Mouse (Mus musculus) stomach, postnatal 0 days (tissue): ENCODE measurements around the gene Ccdc13. TPM values are rescaled to one million over a fixed set of nuclear protein-coding genes. Genes with fewer than 3 reads are reported as not detected.

Experiments used
- ATAC-seq: fragments of 200-750 bp; cut with Nextera tagmentation; 2 replicates; pipeline ENCODE4 v1.8.0; 2017; ENCODE audit not compliant: low FRiP score, low TSS enrichment
- DNase-seq: peaks from one replicate; pipeline ENCODE4 v3.0.0-alpha.2; 2016; ENCODE audit warnings: low spot score
- H3K27ac ChIP-seq: fragments of 300-500 bp; sonication (generic); replicated peaks from 2 replicates; pipeline ENCODE4 v1.5.1; 2014; ENCODE audit warnings: mild to moderate bottlenecking, control low read depth
- H3K27me3 ChIP-seq: fragments of 300-500 bp; sonication (generic); 2 replicates; pipeline ENCODE4 v1.6.1; 2014; ENCODE audit warnings: low read length; ENCODE audit not compliant: control insufficient read depth, insufficient read depth
- H3K36me3 ChIP-seq: fragments of 300-500 bp; sonication (generic); 2 replicates; pipeline ENCODE4 v1.6.1; 2014; ENCODE audit warnings: low read length, mixed read lengths; ENCODE audit not compliant: control insufficient read depth, insufficient read depth
- H3K4me1 ChIP-seq: fragments of 300-500 bp; sonication (generic); replicated peaks from 2 replicates; pipeline ENCODE4 v1.6.1; 2014; ENCODE audit warnings: antibody characterized with exemption; ENCODE audit not compliant: control insufficient read depth, insufficient read depth
- H3K4me2 ChIP-seq: fragments of 300-500 bp; sonication (generic); replicated peaks from 2 replicates; pipeline ENCODE4 v1.6.1; 2014; ENCODE audit warnings: low read depth, mild to moderate bottlenecking, control low read depth, moderate library complexity
- H3K4me3 ChIP-seq: fragments of 300-500 bp; sonication (generic); 2 replicates; pipeline ENCODE4 v1.5.1; 2014; ENCODE audit warnings: low read depth, low read length, control low read depth
- H3K9ac ChIP-seq: fragments of 300-500 bp; sonication (generic); 2 replicates; pipeline ENCODE4 v1.6.1; 2014; ENCODE audit warnings: mild to moderate bottlenecking, low read length, control low read depth, mixed read lengths
- H3K9me3 ChIP-seq: fragments of 300-500 bp; sonication (generic); 2 replicates; pipeline ENCODE4 v1.6.1; 2016; ENCODE audit warnings: low read length; ENCODE audit not compliant: control insufficient read depth
- CTCF ChIP-seq: IDR thresholded peaks from 2 replicates; pipeline ENCODE4 v1.5.1; 2016; ENCODE audit warnings: antibody characterized with exemption, low read depth, mild to moderate bottlenecking, moderate library complexity
- EP300 ChIP-seq: optimal IDR thresholded peaks from 2 replicates; pipeline ENCODE3; 2016; ENCODE audit warnings: antibody characterized with exemption
- WGBS: fragments of 180-500 bp; shearing (Covaris S2); extraction: QIAGEN DNeasy Blood & Tissue Kit; methylation state at CpG from one replicate; pipeline ENCODE4 v1.1.7; 2014; 5-methylcytosine and 5-hydroxymethylcytosine counted together
- polyA plus RNA-seq: library from polyadenylated mRNA; unstranded; fragments of >200 nt; fragmentation: Nextera tagmentation; extraction: Ambion mirVana; gene quantifications from 2 replicates; pipeline ENCODE4 v1.2.1, GENCODE M21; 2015

The Ccdc13 gene
- polyA plus RNA-seq, 1 experiment from 2014 or later: 0.19 TPM

DNA sequence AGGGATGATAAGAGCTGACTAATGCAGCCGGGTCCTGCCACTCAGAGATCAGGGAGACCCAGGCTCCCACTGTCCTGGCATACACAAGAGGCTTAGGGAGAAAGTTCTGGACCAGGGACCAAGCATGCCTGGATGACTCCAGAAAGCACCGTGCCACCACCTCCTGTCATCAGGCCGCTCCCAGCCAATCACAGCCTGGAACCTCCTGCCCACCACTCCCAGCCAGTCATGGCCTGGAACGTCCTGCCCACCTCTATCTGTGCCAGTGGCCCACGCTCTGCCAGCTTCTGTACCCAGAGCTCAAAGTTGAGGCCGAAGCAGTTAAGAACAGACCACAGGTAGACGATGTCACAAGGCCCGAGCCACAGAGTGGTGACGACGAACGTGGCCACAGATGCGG is 54.5 kb downstream of the Ccdc13 start:
- H3K27me3 ChIP-seq: no peaks in the 10 kb centered on the region
- no peak overlapping the region for H3K4me2 ChIP-seq
- 82% methylated on average over 12 of the region's 12 CpGs for WGBS
- H3K4me1 ChIP-seq: no peaks in the 10 kb centered on the region
- TF ChIP-seq CTCF: no peak
- TF ChIP-seq EP300: no peak
- H3K4me3 ChIP-seq: no peak overlapping the region
- H3K9me3 ChIP-seq: no peaks in the 10 kb centered on the region
- no peak overlapping the region for H3K9ac ChIP-seq
- ATAC-seq: no peak
- H3K36me3 ChIP-seq: no peaks in the 10 kb centered on the region
- H3K27ac ChIP-seq: no peak overlapping the region
- DNase-seq: no peak

DNA sequence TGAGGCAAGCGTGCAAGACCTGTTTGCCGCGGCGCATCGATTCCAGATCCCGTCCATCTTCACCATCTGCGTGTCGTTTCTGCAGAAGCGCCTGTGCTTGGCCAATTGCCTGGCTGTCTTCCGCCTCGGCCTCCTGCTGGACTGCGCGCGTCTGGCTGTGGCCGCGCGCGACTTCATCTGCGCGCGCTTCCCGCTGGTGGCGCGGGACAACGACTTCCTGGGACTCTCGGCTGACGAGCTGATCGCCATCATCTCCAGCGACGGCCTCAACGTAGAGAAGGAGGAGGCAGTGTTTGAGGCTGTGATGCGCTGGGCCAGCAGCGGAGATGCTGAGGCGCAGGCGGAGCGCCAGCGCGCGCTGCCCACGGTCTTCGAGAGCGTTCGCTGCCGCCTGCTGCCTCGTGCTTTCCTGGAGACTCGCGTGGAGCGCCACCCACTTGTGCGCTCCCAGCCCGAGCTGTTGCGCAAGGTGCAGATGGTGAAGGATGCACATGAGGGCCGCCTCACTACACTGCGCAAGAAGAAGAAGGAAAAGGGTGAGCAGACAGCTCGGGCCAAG is 61.1 kb downstream of the Ccdc13 start:
- no peaks in the 10 kb centered on the region for H3K36me3 ChIP-seq
- H3K27ac ChIP-seq: no peak overlapping the region
- H3K9ac ChIP-seq: no peak overlapping the region; the same call in 1 of the 2 replicates
- H3K27me3 ChIP-seq: peaks cover 10% of the 10 kb centered on the region; the same call in 1 of the 2 replicates
- H3K4me1 ChIP-seq: no peaks in the 10 kb centered on the region
- H3K9me3 ChIP-seq: no peaks in the 10 kb centered on the region
- WGBS: 13% methylated on average over 54 of the region's 54 CpGs
- TF ChIP-seq EP300: no peak
- TF ChIP-seq CTCF: no peak
- ATAC-seq (peak; percentile 3; the same call in 1 of the 2 replicates), DNase-seq (no peak)
- peak overlapping the region; percentile 55 for H3K4me2 ChIP-seq
- H3K4me3 ChIP-seq: peak overlapping the region; percentile 20

DNA sequence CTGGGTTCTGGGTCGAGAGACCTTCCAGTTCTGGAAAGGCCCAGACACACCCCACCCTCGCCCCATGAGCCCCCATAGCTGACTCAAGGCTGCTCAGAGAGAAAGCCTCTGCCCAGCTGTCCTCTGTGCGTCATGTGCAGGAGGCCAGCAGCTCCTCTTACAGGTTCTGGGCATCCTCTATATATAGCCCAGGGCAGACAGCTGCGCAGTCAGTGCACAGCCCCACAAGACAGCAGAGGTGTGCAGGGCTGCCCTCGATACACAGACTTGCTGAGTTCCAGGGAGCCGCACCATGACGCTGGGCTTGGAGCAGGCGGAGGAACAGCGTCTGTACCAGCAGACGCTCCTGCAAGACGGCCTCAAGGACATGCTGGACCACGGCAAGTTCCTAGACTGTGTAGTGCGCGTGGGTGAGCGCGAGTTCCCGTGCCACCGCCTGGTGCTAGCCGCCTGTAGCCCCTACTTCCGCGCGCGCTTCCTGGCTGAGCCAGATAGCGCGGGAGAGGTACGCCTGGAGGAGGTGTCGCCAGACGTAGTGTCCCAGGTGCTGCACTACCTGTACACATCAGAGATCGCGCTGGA is 61.7 kb downstream of the Ccdc13 start, which contains the start of gene Klhl40:
TSS of gene Klhl40 (plus strand) at position 124 of the 582 bp plus-strand sequence.
- no peaks in the 10 kb centered on the region for H3K9me3 ChIP-seq
- H3K4me3 ChIP-seq: peak within 1 kb of the TSS; percentile 20
- peaks cover 10% of the 10 kb centered on the region; the same call in 1 of the 2 replicates for H3K27me3 ChIP-seq
- TF ChIP-seq EP300 (no peak), CTCF (no peak)
- H3K4me2 ChIP-seq: peak within 1 kb of the TSS; percentile 55
- DNase-seq: no peak
- H3K27ac ChIP-seq: no peak within 1 kb of the TSS
- no peaks in the 10 kb centered on the region for H3K36me3 ChIP-seq
- peak; percentile 32; the same call in 1 of the 2 replicates for ATAC-seq
- WGBS: 19% methylated on average over 30 of the region's 30 CpGs
- no peaks in the 10 kb centered on the region for H3K4me1 ChIP-seq
- H3K9ac ChIP-seq: no peak within 1 kb of the TSS; the same call in 1 of the 2 replicates

- Histone ChIP-seq H3K9ac (no peak overlapping the region), H3K4me2 (no peak overlapping the region), H3K4me1 (no peaks in the 10 kb centered on the region), H3K36me3 (no peaks in the 10 kb centered on the region), H3K9me3 (no peaks in the 10 kb centered on the region), H3K27ac (no peak overlapping the region), H3K4me3 (no peak overlapping the region), H3K27me3 (peaks cover 10% of the 10 kb centered on the region; the same call in 1 of the 2 replicates)
- TF ChIP-seq EP300 (no peak), CTCF (no peak)
- 68% methylated on average over 7 of the region's 7 CpGs for WGBS
- ATAC-seq (no peak), DNase-seq (no peak)
These were observed 62.8 kb downstream of the Ccdc13 start for GRCm38 (mm10) chr9:121776511-121776910.

DNA sequence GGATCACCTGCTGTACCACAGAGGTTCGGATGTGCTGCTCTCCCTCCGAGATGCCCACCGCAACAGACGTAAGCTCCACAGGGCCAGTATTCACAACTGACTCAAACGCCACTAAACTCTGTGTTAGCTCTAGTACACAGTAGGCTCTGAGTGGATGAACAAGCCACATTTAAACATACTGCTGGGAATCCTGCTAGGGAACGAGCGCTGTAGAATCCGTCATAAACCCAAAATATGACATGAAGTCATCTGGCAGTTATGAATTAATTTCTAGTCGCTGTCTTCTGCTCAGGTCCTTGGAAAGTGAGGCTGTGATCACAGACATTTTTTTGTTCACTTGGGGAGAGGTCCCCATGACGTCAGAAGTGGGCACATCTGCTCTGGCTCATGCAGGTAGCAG is 63.3 kb downstream of the Ccdc13 start:
- Histone ChIP-seq H3K36me3 (no peaks in the 10 kb centered on the region), H3K9me3 (no peaks in the 10 kb centered on the region), H3K9ac (no peak overlapping the region), H3K27me3 (peaks cover 10% of the 10 kb centered on the region; the same call in 1 of the 2 replicates), H3K4me1 (no peaks in the 10 kb centered on the region), H3K4me3 (no peak overlapping the region), H3K4me2 (no peak overlapping the region), H3K27ac (no peak overlapping the region)
- no peak for DNase-seq
- no peak for ATAC-seq
- TF ChIP-seq CTCF (no peak), EP300 (no peak)
- WGBS: 81% methylated on average over 10 of the region's 10 CpGs

GRCm38 (mm10) chr9:121772412-121772811 is 66.8 kb downstream of the Ccdc13 start:
- Histone ChIP-seq H3K9me3 (no peaks in the 10 kb centered on the region), H3K4me3 (no peak overlapping the region), H3K9ac (no peak overlapping the region), H3K27me3 (no peaks in the 10 kb centered on the region), H3K36me3 (no peaks in the 10 kb centered on the region), H3K4me2 (no peak overlapping the region), H3K4me1 (no peaks in the 10 kb centered on the region), H3K27ac (no peak overlapping the region)
- no peak for DNase-seq
- 55% methylated on average over 5 of the region's 5 CpGs for WGBS
- ATAC-seq: no peak
- TF ChIP-seq EP300: no peak
- no peak for TF ChIP-seq CTCF
